ENCODE assay signal across 16 mouse cellular contexts in genomic region chr2:128445443-128445842, GRCm38 (mm10).
"Had no signal": no experiment of that assay in that cellular context is flagged by ENCODE, and none has a peak within 500 bp of the region (broad histone marks: within the 10 kb centered on the region; RNA-seq: fewer than 3 reads in every experiment).

No protein-coding gene starts in this region.

- H3K27ac ChIP-seq: kidney, embryonic 15.5 days; limb, embryonic 12.5 days; liver, embryonic 12.5 days; macrophage; midbrain, embryonic 13.5 days; neural tube, embryonic 15.5 days had no signal

- H3K4me2 ChIP-seq: kidney, embryonic 15.5 days; limb, embryonic 12.5 days; liver, embryonic 12.5 days; lung, embryonic 15.5 days; midbrain, embryonic 13.5 days; neural tube, embryonic 15.5 days had no signal

- H3K4me3 ChIP-seq: kidney, embryonic 15.5 days; limb, embryonic 12.5 days; liver, embryonic 12.5 days; lung, embryonic 15.5 days; midbrain, embryonic 13.5 days; myocyte; neural tube, embryonic 15.5 days had no signal

- H3K4me1 ChIP-seq: kidney, embryonic 15.5 days; liver, embryonic 12.5 days; midbrain, embryonic 13.5 days had no signal

- H3K9ac ChIP-seq: kidney, embryonic 15.5 days; limb, embryonic 12.5 days; liver, embryonic 12.5 days; lung, embryonic 15.5 days; midbrain, embryonic 13.5 days; neural tube, embryonic 15.5 days had no signal

- H3K27me3 ChIP-seq: kidney, embryonic 15.5 days; limb, embryonic 12.5 days; liver, embryonic 12.5 days; lung, embryonic 15.5 days; midbrain, embryonic 13.5 days; neural tube, embryonic 15.5 days had no signal

- H3K9me3 ChIP-seq: kidney, embryonic 15.5 days; limb, embryonic 12.5 days; liver, embryonic 12.5 days; lung, embryonic 15.5 days; midbrain, embryonic 13.5 days; neural tube, embryonic 15.5 days had no signal

- ATAC-seq: intestine, embryonic 16.5 days; liver, embryonic 12.5 days; midbrain, embryonic 13.5 days had no signal

- H3K36me3 ChIP-seq: kidney, embryonic 15.5 days; limb, embryonic 12.5 days; liver, embryonic 12.5 days; lung, embryonic 15.5 days; midbrain, embryonic 13.5 days; neural tube, embryonic 15.5 days had no signal

- DNase-seq: kidney, adult 2 months; kidney, postnatal 25 days; layer of hippocampus, adult 9-11 months; layer of hippocampus, postnatal 36 days; retina, postnatal 1 day; right cerebral cortex, postnatal 14 days; thymus, postnatal 36 days had no signal
